Mouse (Mus musculus): ENCODE measurements around the gene Armc12. TPM values are rescaled to one million over a fixed set of nuclear protein-coding genes. Genes with fewer than 3 reads are reported as not detected.

Armc12 gene
- polyA plus RNA-seq, 1 experiment = not detected

GRCm38 (mm10) chr17:28588591-28588990, 58.0 kb downstream of the Armc12 start:
- no peaks in the 10 kb centered on the region for H3K4me1 ChIP-seq (ENCODE audit: control insufficient read depth)
- no peak overlapping the region for H3K4me3 ChIP-seq (replicated peaks)
- no peaks in the 10 kb centered on the region for H3K9me3 ChIP-seq (ENCODE audit: control insufficient read depth, low read length)
- H3K36me3 ChIP-seq (ENCODE audit: control insufficient read depth) = peaks cover 62% of the 10 kb centered on the region
- no peak for TF ChIP-seq TAL1 (IDR thresholded peaks at IDR 0.05; ENCODE audit: low read length)
- no peak for TF ChIP-seq GATA1 (IDR thresholded peaks at IDR 0.05; ENCODE audit: low read length)
- no peaks in the 10 kb centered on the region for H3K27me3 ChIP-seq (ENCODE audit: control insufficient read depth)

Other genes with a start within 250 kb of the Armc12 start
- gene Fance, start 217.3 kb upstream of the Armc12 start, polyA plus RNA-seq (2012) = 1.7 and 3.6 TPM in 2 replicates
- gene Rpl10a, start 202.3 kb upstream of the Armc12 start, polyA plus RNA-seq (2012) = 529 and 604 TPM in 2 replicates
- gene Tead3, start 180.0 kb upstream of the Armc12 start, polyA plus RNA-seq (2012) = 0.22 and 0.26 TPM in 2 replicates
- 0.19 and 0.26 TPM in 2 replicates for gene Tulp1, start 165.6 kb upstream of the Armc12 start, polyA plus RNA-seq (2012)
- gene Fkbp5, start 13.3 kb upstream of the Armc12 start, polyA plus RNA-seq (2012) = 0.32 and 0.33 TPM in 2 replicates
- not detected in 2 replicates for gene Clpsl2, start 18.6 kb downstream of the Armc12 start, polyA plus RNA-seq (2012)
- not detected in 2 replicates for gene Clps, start 30.0 kb downstream of the Armc12 start, polyA plus RNA-seq (2012)
- gene Lhfpl5, start 44.8 kb downstream of the Armc12 start, polyA plus RNA-seq (2012) = not detected in 2 replicates
- gene Srpk1, start 91.9 kb downstream of the Armc12 start, polyA plus RNA-seq (2012) = 1.4 and 1.5 TPM in 2 replicates
- gene Slc26a8, start 159.4 kb downstream of the Armc12 start, polyA plus RNA-seq (2012) = 0.04 and 0.08 TPM in 2 replicates
- gene Mapk14, start 160.5 kb downstream of the Armc12 start, polyA plus RNA-seq (2012) = 1.5 and 2.2 TPM in 2 replicates
- not detected in 2 replicates for gene AC170998.1, start 195.3 kb downstream of the Armc12 start, polyA plus RNA-seq (2012)
- not detected in 2 replicates for gene Mapk13, start 238.5 kb downstream of the Armc12 start, polyA plus RNA-seq (2012)